In genomic region chr7:29501214-29501613, GRCm38 (mm10) we compare ENCODE assay signal across 5 mouse cellular contexts.
"Had no signal": no experiment of that assay in that cellular context is flagged by ENCODE, and none has a peak within 500 bp of the region (broad histone marks: within the 10 kb centered on the region; RNA-seq: fewer than 3 reads in every experiment).

No protein-coding gene starts in this region.

- DNase-seq: kidney, postnatal 10 days; kidney, postnatal 4 days; left cerebral cortex, postnatal 4 days; lung, adult 18-20 months; thymus, postnatal 36 days had no signal
